Mouse (Mus musculus) intestine, embryonic 15.5 days (tissue): ENCODE results near the gene Pgap3. TPM values are rescaled to one million over a fixed set of nuclear protein-coding genes. Genes with fewer than 3 reads are reported as not detected.

Experiments used
- ATAC-seq: fragments of 200-750 bp; cut with Nextera tagmentation; 2 replicates; pipeline ENCODE4 v1.8.0; 2017; ENCODE audit warnings: moderate TSS enrichment, moderate library complexity
- H3K27ac ChIP-seq: fragments of 300-500 bp; sonication (generic); 2 replicates; pipeline ENCODE4 v1.5.1; 2015; ENCODE audit warnings: mild to moderate bottlenecking, inconsistent platforms
- H3K27me3 ChIP-seq: fragments of 300-500 bp; sonication (generic); replicated peaks from 2 replicates; pipeline ENCODE4 v1.6.1; 2015; ENCODE audit warnings: inconsistent platforms
- H3K36me3 ChIP-seq: fragments of 300-500 bp; sonication (generic); 2 replicates; pipeline ENCODE4 v1.6.1; 2015; ENCODE audit warnings: inconsistent platforms
- H3K4me1 ChIP-seq: fragments of 300-500 bp; sonication (generic); replicated peaks from 2 replicates; pipeline ENCODE4 v1.6.1; 2015; ENCODE audit warnings: inconsistent platforms
- H3K4me2 ChIP-seq: fragments of 300-500 bp; sonication (generic); replicated peaks from 2 replicates; pipeline ENCODE4 v1.6.1; 2015; ENCODE audit warnings: mild to moderate bottlenecking, inconsistent platforms
- H3K4me3 ChIP-seq: fragments of 300-500 bp; sonication (generic); replicated peaks from 2 replicates; pipeline ENCODE4 v1.5.1; 2015; ENCODE audit warnings: inconsistent platforms
- H3K9ac ChIP-seq: fragments of 300-500 bp; sonication (generic); 2 replicates; pipeline ENCODE4 v1.6.1; 2015; ENCODE audit warnings: inconsistent platforms
- H3K9me3 ChIP-seq: fragments of 300-500 bp; sonication (generic); 2 replicates; pipeline ENCODE4 v1.6.1; 2016; ENCODE audit warnings: inconsistent platforms
- WGBS: fragments of 180-500 bp; shearing (Covaris S2); methylation state at CpG from one replicate; pipeline ENCODE4 v1.1.7; 2015; 5-methylcytosine and 5-hydroxymethylcytosine counted together
- polyA plus RNA-seq: library from polyadenylated mRNA; unstranded; fragments of >200 nt; fragmentation: Nextera tagmentation; extraction: Ambion mirVana; gene quantifications from 2 replicates; pipeline ENCODE4 v1.2.1, GENCODE M21; 2015

Gene Pgap3
- polyA plus RNA-seq, 1 experiment from 2014 or later: 15.5 TPM

DNA sequence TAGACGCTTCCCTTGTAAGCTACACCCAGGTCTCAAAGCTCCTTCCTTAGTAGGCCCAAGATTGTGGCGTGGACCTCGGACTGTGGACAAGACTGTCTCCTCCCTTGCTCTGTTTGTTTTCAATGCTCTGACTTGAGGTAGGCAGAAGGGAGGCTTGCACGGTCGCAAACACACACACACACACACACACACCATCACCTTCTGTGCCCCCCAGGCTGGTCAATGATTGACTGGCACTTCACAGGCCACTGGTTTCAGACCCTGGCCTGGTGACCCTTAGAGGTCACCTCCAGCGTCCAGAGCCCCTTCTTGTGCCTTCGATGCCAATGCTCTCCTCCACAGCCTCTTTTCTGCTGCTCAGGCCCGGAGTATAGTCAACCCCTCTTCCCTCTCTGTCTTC, 8.6 kb upstream of the Pgap3 start:
- H3K36me3 ChIP-seq: no peaks in the 10 kb centered on the region
- H3K27ac ChIP-seq: peak overlapping the region; percentile 74
- H3K4me3 ChIP-seq: no peak overlapping the region

DNA sequence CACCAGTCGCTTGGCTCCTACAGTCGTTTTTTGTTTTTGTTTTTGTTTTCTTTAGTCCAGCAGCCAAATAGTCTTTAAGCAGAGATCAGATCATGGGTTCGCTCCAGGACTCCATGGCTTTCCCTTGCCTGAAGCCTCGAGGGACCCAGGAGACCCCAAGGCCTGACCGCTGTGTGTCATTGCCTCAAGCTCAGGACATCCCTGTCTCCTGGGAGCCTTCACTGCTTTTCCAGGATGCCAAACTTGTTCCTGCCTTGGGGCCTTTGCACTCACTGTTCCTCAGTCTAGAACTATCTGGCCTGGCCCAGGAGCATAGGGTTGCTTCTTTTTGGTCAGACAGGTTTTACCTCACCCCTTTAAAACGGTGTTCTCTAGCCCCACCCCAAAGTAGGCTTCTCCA, 6.3 kb upstream of the Pgap3 start:
- Histone ChIP-seq H3K27ac (no peak overlapping the region), H3K4me3 (no peak overlapping the region), H3K9ac (no peak overlapping the region), H3K9me3 (no peaks in the 10 kb centered on the region), H3K4me1 (peaks cover 13% of the 10 kb centered on the region), H3K27me3 (no peaks in the 10 kb centered on the region), H3K4me2 (no peak overlapping the region), H3K36me3 (no peaks in the 10 kb centered on the region)
- 80% methylated on average over 6 of the region's 6 CpGs for WGBS
- ATAC-seq: no peak

More for the DNA sequence above, 8.6 kb upstream of the Pgap3 start:
- no peaks in the 10 kb centered on the region for H3K27me3 ChIP-seq
- H3K4me2 ChIP-seq: peak overlapping the region; percentile 45
- peaks cover 23% of the 10 kb centered on the region for H3K4me1 ChIP-seq
- no peaks in the 10 kb centered on the region for H3K9me3 ChIP-seq
- peak overlapping the region; percentile 3; the same call in 1 of the 2 replicates for H3K9ac ChIP-seq
- 32% methylated on average over 8 of the region's 8 CpGs for WGBS
- ATAC-seq: peak; percentile 20; the same call in 1 of the 2 replicates

DNA sequence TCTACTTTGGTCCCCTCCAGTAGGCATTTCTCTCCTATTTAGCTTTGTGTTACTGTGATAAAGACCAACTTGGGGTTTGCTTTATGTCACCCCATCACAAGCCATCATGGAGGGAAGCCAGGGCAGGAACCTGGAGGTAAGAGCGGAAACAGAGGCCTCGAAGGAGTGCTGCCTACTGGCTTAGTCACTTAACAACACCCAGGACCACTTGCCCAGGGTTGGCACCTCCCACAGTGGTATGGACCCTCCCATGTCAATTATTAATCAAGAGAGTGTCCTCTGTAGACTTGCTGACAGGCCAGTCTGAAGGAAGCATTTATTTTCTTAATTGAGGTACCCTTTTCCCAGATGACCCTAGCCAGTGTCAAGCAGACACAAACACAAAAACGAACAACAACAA, 526 bp upstream of the Pgap3 start:
- Histone ChIP-seq H3K4me3 (peak overlapping the region; percentile 71), H3K36me3 (0 out of 2 replicates have a peak, but pooled peaks cover 4% of the 10 kb centered on the region), H3K4me2 (peak overlapping the region; percentile 64), H3K27ac (peak overlapping the region; percentile 99), H3K9ac (peak overlapping the region; percentile 82), H3K4me1 (peaks cover 5% of the 10 kb centered on the region), H3K27me3 (no peaks in the 10 kb centered on the region), H3K9me3 (no peaks in the 10 kb centered on the region)
- WGBS: 45% methylated on average over 3 of the region's 3 CpGs
- ATAC-seq: peak; percentile 76

DNA sequence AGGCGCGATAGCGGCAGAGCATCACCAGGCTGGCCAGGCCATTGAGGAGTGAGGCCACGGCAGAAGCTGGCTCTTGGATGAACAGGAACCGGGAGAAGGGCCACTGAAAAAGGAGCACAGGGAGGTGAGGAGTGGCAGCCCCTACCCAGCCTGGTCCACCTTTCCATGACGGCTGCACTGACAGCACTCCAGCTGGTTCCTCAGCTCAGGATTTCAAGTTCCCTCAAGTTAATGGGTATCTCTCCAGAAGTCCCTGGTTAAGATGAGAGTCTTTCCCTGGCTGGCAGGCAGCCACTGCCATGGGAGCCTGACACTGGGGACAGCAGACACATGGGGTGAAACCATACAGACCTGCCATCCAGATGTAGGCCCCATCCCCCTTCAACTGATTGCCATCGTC, 2.3 kb downstream of the Pgap3 start:
- no peaks in the 10 kb centered on the region for H3K9me3 ChIP-seq
- 0 out of 2 replicates have a peak, but pooled peaks cover 4% of the 10 kb centered on the region for H3K36me3 ChIP-seq
- no peak overlapping the region for H3K4me3 ChIP-seq
- no peak for ATAC-seq
- peaks cover 24% of the 10 kb centered on the region for H3K4me1 ChIP-seq
- WGBS: 90% methylated on average over 7 of the region's 7 CpGs
- H3K4me2 ChIP-seq: no peak overlapping the region
- H3K27me3 ChIP-seq: no peaks in the 10 kb centered on the region
- H3K9ac ChIP-seq: no peak overlapping the region
- H3K27ac ChIP-seq: no peak overlapping the region

DNA sequence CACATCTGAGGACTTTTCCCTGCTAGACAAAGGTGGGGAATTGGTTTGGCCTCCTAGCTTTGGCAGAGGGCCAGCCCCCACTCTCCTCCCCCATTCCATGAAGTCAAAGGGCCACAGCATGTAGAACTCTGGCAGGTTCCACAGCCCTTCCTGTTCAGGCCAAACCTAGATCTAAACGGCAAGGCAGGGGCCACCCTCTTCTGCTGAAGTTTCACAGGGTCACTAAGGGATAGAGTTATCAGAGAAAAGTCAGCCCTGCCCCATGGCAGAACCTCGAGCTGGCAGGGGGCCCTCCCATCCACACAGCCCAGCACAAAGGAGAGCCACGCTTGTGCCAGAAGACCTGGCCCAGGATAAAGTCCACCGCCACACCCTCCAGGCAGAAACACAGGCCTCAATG, 5.2 kb downstream of the Pgap3 start:
- Histone ChIP-seq H3K27ac (peak overlapping the region; percentile 86), H3K4me3 (no peak overlapping the region), H3K36me3 (0 out of 2 replicates have a peak, but pooled peaks cover 4% of the 10 kb centered on the region), H3K9ac (no peak overlapping the region), H3K4me2 (peak overlapping the region; percentile 11; the same call in 1 of the 2 replicates), H3K9me3 (no peaks in the 10 kb centered on the region), H3K4me1 (peaks cover 34% of the 10 kb centered on the region), H3K27me3 (no peaks in the 10 kb centered on the region)
- peak; percentile 88 for ATAC-seq
- WGBS: 36% methylated on average over 4 of the region's 4 CpGs

DNA sequence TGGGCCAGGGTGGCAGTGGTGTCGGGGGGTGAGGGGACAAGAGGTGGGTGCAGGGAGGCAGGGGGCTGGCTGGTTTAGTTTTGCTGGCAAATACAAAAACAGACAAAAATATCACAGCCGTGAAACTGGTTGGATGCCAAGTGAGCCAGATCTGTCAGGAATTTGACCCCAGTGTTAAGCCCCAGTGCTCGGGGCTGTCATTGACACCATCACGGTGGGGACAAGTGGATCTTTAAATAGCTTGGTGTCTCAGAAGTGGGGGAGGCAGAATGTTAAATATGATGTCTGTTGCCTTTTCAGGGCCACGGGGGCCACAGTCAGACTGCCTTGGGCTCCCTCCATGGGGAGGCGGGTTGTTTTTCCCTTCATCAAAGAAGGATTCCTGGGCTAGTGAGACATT, 6.0 kb downstream of the Pgap3 start:
- H3K4me2 ChIP-seq: no peak overlapping the region
- 44% methylated on average over 6 of the region's 6 CpGs for WGBS
- ATAC-seq: no peak
- peak overlapping the region; percentile 86 for H3K27ac ChIP-seq
- H3K36me3 ChIP-seq: 0 out of 2 replicates have a peak, but pooled peaks cover 4% of the 10 kb centered on the region
- no peak overlapping the region for H3K9ac ChIP-seq
- H3K4me3 ChIP-seq: no peak overlapping the region
- H3K4me1 ChIP-seq: peaks cover 34% of the 10 kb centered on the region
- no peaks in the 10 kb centered on the region for H3K9me3 ChIP-seq
- no peaks in the 10 kb centered on the region for H3K27me3 ChIP-seq

DNA sequence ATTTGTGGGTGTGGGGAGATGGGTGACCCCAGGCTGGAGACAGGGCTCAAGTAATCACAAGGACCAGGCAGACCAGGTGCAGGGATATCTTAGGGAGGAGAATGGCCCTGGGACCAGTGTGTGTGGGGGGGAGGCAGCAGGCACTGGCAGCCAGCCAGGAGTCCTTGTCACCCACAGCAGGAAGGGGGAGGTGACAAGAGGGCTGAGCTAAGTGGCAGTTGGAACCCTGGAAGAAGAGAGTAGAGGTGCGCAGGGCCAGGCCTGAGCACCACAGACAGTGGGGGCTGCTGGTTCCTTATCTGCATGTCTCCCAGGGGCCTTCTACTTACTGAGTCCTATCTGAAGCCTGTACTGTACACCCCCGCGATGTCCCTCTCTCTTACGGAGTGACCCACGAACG, 7.0 kb downstream of the Pgap3 start:
- H3K4me1 ChIP-seq: peaks cover 34% of the 10 kb centered on the region
- 66% methylated on average over 6 of the region's 6 CpGs for WGBS
- H3K27ac ChIP-seq: peak overlapping the region; percentile 86
- peak; percentile 41 for ATAC-seq
- no peaks in the 10 kb centered on the region for H3K9me3 ChIP-seq
- H3K36me3 ChIP-seq: 0 out of 2 replicates have a peak, but pooled peaks cover 4% of the 10 kb centered on the region
- H3K4me3 ChIP-seq: no peak overlapping the region
- no peak overlapping the region for H3K9ac ChIP-seq
- H3K4me2 ChIP-seq: peak overlapping the region; percentile 17; the same call in 1 of the 2 replicates
- H3K27me3 ChIP-seq: peaks cover under 1% of the 10 kb centered on the region

DNA sequence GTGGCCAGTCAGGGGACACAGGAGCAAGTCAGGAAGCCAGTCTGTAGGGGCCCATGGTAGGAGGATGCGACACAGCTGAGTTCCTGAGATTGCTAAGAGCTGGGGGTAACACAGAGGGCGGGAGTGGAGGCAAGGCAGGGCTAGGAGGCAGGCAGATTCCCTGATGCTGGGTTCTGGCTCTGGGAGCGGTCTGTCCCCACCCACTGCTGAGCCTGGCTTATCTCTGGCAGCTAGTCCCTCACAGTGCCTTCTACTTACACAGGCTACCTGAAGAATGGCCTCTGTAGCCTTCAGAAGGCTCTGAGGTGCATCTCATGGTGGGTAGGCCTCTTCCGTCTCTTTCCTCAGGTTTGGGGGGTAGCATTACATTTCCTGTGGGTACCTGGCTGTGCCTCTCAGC, 7.6 kb downstream of the Pgap3 start:
- peaks cover 7% of the 10 kb centered on the region for H3K27me3 ChIP-seq
- 0 out of 2 replicates have a peak, but pooled peaks cover 4% of the 10 kb centered on the region for H3K36me3 ChIP-seq
- no peak overlapping the region for H3K4me3 ChIP-seq
- peak overlapping the region; percentile 17 for H3K4me2 ChIP-seq
- no peaks in the 10 kb centered on the region for H3K9me3 ChIP-seq
- peaks cover 34% of the 10 kb centered on the region for H3K4me1 ChIP-seq
- peak overlapping the region; percentile 86 for H3K27ac ChIP-seq
- peak overlapping the region; percentile 23; the same call in 1 of the 2 replicates for H3K9ac ChIP-seq
- WGBS: 46% methylated on average over 4 of the region's 4 CpGs
- ATAC-seq: peak; percentile 35; the same call in 1 of the 2 replicates

DNA sequence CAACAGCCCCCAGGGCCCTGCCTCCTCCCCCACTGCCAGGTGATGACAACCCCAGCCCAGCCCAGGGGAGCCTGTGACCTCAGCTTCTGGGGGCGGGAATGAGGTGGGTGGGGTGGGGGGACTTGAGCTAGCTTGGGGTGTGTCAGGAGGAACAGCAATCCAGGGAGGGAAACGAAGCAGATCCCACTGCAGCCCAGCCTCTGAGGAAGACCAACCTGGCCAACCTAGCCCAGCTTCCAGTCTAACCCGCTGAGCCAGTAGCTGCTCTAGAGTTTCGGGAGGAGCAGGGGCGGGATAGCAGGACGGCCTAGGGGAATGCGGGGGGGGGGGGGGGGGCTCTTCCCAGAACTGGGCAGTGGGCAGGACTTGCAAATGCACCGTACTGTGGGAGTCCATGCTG, 8.3 kb downstream of the Pgap3 start:
- Histone ChIP-seq H3K27ac (peak overlapping the region; percentile 86), H3K27me3 (peaks cover 14% of the 10 kb centered on the region), H3K4me3 (no peak overlapping the region), H3K36me3 (no peaks in the 10 kb centered on the region), H3K9me3 (no peaks in the 10 kb centered on the region), H3K9ac (peak overlapping the region; percentile 23; the same call in 1 of the 2 replicates), H3K4me1 (peaks cover 34% of the 10 kb centered on the region), H3K4me2 (0 out of 2 replicates have a peak overlapping the region, but pooled peaks have one; percentile 17)
- ATAC-seq: 0 out of 2 replicates have a peak, but pooled peaks have one; percentile 11
- 16% methylated on average over 7 of the region's 8 CpGs for WGBS

DNA sequence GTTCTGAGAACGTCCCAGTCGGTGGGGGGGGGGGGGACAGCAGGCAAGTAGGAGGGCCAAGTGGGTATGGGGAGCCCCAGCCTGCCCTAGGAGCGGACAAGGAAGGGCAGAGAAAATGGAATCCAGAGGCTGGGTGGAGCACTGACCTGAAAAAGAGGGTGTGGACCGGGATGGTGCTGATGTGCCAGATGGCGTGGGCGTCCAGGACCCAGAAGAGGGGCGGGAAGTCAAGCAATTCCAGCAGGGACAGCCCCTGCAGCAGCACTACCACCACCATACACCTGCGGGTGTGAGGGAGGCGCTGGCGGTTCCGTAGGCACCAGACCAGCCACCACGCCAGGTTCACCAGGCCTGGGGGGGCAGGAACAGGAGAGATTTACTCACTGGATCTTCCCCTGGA, 10.1 kb downstream of the Pgap3 start:
- Histone ChIP-seq H3K36me3 (no peaks in the 10 kb centered on the region), H3K4me3 (no peak overlapping the region), H3K9ac (no peak overlapping the region), H3K9me3 (no peaks in the 10 kb centered on the region), H3K27me3 (peaks cover 27% of the 10 kb centered on the region), H3K4me1 (peaks cover 34% of the 10 kb centered on the region), H3K4me2 (no peak overlapping the region), H3K27ac (no peak overlapping the region)
- 79% methylated on average over 12 of the region's 12 CpGs for WGBS
- ATAC-seq: no peak

DNA sequence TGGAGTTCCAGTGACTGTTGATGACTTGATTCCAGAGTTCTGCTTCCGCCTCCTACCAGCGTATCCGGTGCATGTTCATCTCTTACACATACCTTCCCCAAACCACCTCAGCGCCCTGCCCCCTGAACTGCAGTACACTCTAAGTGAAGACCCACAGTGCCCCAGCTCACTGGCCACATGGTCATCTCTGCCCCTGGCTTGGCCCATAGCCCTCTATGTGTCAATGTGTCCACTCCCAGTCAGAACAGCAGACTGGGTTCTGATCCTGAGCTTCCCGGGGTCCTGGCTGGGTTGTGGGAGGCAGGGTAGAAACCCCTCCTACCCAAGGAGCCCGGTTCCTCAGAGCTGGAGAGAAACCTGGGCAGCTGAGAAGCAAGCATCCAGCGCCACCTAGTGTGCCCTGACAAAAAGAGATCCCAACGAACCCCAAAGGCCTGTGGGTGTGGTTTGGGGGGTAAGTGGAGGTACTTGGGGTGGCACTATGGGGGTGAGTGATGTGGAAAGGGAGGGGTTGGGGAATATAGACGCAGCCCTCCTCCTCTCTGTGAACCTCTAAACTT, 11.0 kb downstream of the Pgap3 start:
- ATAC-seq: no peak
- H3K9me3 ChIP-seq: no peaks in the 10 kb centered on the region
- H3K4me1 ChIP-seq: peaks cover 29% of the 10 kb centered on the region
- H3K27ac ChIP-seq: no peak overlapping the region
- no peak overlapping the region for H3K4me2 ChIP-seq
- WGBS: 28% methylated on average over 9 of the region's 9 CpGs
- H3K36me3 ChIP-seq: no peaks in the 10 kb centered on the region
- no peak overlapping the region for H3K9ac ChIP-seq
- peaks cover 27% of the 10 kb centered on the region for H3K27me3 ChIP-seq
- no peak overlapping the region for H3K4me3 ChIP-seq

DNA sequence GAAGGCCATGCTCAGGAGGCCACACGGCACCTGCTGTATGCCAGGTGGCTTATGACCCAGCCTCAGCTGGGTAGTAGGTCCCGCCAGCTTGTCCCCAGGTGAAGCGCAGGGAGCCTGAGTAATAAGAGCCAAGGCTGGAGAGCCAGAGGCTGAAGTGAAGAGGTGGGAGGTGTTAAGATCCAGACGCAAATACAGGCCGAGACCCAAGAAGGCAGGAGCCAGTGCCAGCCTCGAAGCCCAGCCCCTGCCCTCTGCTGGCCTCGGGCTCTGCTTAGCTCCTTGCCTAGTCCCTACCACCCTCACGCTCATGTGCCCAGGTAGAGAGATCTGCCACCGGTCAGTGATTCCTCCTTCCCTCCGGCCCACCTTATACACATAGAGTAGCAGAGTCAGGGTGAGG, 12.0 kb downstream of the Pgap3 start:
- Histone ChIP-seq H3K4me1 (peaks cover 19% of the 10 kb centered on the region), H3K36me3 (no peaks in the 10 kb centered on the region), H3K9ac (no peak overlapping the region), H3K9me3 (no peaks in the 10 kb centered on the region), H3K27ac (no peak overlapping the region), H3K4me2 (no peak overlapping the region), H3K27me3 (peaks cover 30% of the 10 kb centered on the region), H3K4me3 (no peak overlapping the region)
- 74% methylated on average over 10 of the region's 10 CpGs for WGBS
- ATAC-seq: no peak

DNA sequence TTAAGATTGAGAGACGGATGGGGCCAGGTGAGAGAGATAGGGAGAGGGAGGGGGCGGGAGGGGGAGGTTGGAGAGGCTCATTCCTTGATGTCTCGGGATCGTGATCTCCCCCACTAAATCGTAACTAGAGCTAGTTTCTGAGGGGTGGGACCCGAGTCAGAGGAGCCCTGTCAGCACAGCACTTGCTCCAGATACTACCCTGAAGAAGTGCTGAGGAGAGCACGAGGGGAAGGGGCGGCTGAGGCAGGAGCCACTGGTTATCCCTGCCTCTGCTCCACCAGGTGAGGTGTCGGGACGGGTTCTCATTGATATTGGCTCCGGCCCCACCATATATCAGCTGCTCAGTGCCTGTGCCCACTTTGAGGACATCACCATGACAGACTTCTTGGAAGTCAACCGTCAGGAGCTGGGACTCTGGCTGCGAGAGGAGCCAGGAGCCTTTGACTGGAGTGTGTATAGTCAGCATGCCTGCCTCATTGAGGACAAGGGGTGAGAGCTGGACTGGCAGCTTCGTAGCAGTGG, 13.2 kb downstream of the Pgap3 start:
- Histone ChIP-seq H3K4me1 (peaks cover 9% of the 10 kb centered on the region), H3K4me2 (no peak overlapping the region), H3K36me3 (no peaks in the 10 kb centered on the region), H3K9me3 (no peaks in the 10 kb centered on the region), H3K27ac (no peak overlapping the region), H3K27me3 (peaks cover 30% of the 10 kb centered on the region), H3K4me3 (no peak overlapping the region), H3K9ac (peak overlapping the region; percentile 8; the same call in 1 of the 2 replicates)
- ATAC-seq: no peak
- 56% methylated on average over 14 of the region's 14 CpGs for WGBS
